Mouse (Mus musculus): Measurements from ENCODE around the gene Msantd1.
"Not testable (repeated sequence)": the region's sequence is repeated elsewhere in the genome, so short reads cannot be mapped to it uniquely, and the experiment has no call there.

Gene Msantd1

GRCm38 (mm10) chr5:34907910-34908725 lies at the start of gene Msantd1:
Msantd1 (plus strand) TSS chr5:34908012.
- DNase-seq (ENCODE audit: extremely low read depth, low read depth, low spot score), result no peak

GRCm38 (mm10) chr5:34865367-34865766 lies 42.4 kb upstream of the Msantd1 start:
- no peak for DNase-seq (ENCODE audit: extremely low read depth, low read depth, low spot score)

- DNase-seq (ENCODE audit: extremely low read depth, low read depth, low spot score), result not testable (repeated sequence)
These were observed 27.5 kb upstream of the Msantd1 start for GRCm38 (mm10) chr5:34880307-34880706.

GRCm38 (mm10) chr5:34881023-34881422 lies 26.8 kb upstream of the Msantd1 start:
- no peak for DNase-seq (ENCODE audit: extremely low read depth, low read depth, low spot score)

GRCm38 (mm10) chr5:34885250-34885649 lies 22.6 kb upstream of the Msantd1 start:
- DNase-seq (ENCODE audit: extremely low read depth, low read depth, low spot score), result no peak

- no peak for DNase-seq (ENCODE audit: extremely low read depth, low read depth, low spot score)
These were observed 18.6 kb upstream of the Msantd1 start for GRCm38 (mm10) chr5:34889252-34889651.

- no peak for DNase-seq (ENCODE audit: extremely low read depth, low read depth, low spot score)
These were observed 10.9 kb upstream of the Msantd1 start for GRCm38 (mm10) chr5:34896697-34897453.

- no peak for DNase-seq (ENCODE audit: extremely low read depth, low read depth, low spot score)
These were observed 7.9 kb upstream of the Msantd1 start for GRCm38 (mm10) chr5:34899787-34900469.

- no peak for DNase-seq (ENCODE audit: extremely low read depth, low read depth, low spot score)
These were observed 5.4 kb upstream of the Msantd1 start for GRCm38 (mm10) chr5:34902371-34902770.

GRCm38 (mm10) chr5:34902811-34903385 lies 4.9 kb upstream of the Msantd1 start:
- DNase-seq (ENCODE audit: extremely low read depth, low read depth, low spot score), result peak; percentile 95

- peak; percentile 93 for DNase-seq (ENCODE audit: extremely low read depth, low read depth, low spot score)
These were observed 3.4 kb upstream of the Msantd1 start for GRCm38 (mm10) chr5:34904412-34904811.

GRCm38 (mm10) chr5:34907230-34907629 lies 582 bp upstream of the Msantd1 start:
- no peak for DNase-seq (ENCODE audit: extremely low read depth, low read depth, low spot score)

GRCm38 (mm10) chr5:34908726-34909633 lies 1.2 kb downstream of the Msantd1 start:
- DNase-seq (ENCODE audit: extremely low read depth, low read depth, low spot score), result no peak

GRCm38 (mm10) chr5:34909634-34910503 lies 2.1 kb downstream of the Msantd1 start:
- no peak for DNase-seq (ENCODE audit: extremely low read depth, low read depth, low spot score)

GRCm38 (mm10) chr5:34910504-34910815 lies 2.6 kb downstream of the Msantd1 start:
- DNase-seq (ENCODE audit: extremely low read depth, low read depth, low spot score), result no peak

- DNase-seq (ENCODE audit: extremely low read depth, low read depth, low spot score), result no peak
These were observed 8.0 kb downstream of the Msantd1 start for GRCm38 (mm10) chr5:34915801-34916200.

- DNase-seq (ENCODE audit: extremely low read depth, low read depth, low spot score), result no peak
These were observed 9.4 kb downstream of the Msantd1 start for GRCm38 (mm10) chr5:34917234-34917655.

- DNase-seq (ENCODE audit: extremely low read depth, low read depth, low spot score), result no peak
These were observed 11.0 kb downstream of the Msantd1 start for GRCm38 (mm10) chr5:34918785-34919184.

GRCm38 (mm10) chr5:34922531-34922930 lies 14.7 kb downstream of the Msantd1 start:
- no peak for DNase-seq (ENCODE audit: extremely low read depth, low read depth, low spot score)

All from fat pad, adult 2 months (tissue).